Mouse (Mus musculus) G1E (cell line): ENCODE measurements around the gene Aars2. TPM values are rescaled to one million over a fixed set of nuclear protein-coding genes. Genes with fewer than 3 reads are reported as not detected.
A peak's percentile ranks its signal among the peaks of the same experiment; 100 is the strongest.

Source experiments
- ATAC-seq: 2 replicates; pipeline ENCODE4 v1.8.0; 2016; ENCODE audit warnings: mild to moderate bottlenecking; ENCODE audit not compliant: insufficient number of reproducible peaks, poor library complexity, low FRiP score, severe bottlenecking; ENCODE audit errors: extremely low read depth
- DNase-seq: peaks from one replicate; pipeline ENCODE4 v3.0.0; 2012; ENCODE audit warnings: low spot score
- H3K27me3 ChIP-seq: 2 replicates; pipeline ENCODE4 v1.6.1; 2012; ENCODE audit warnings: mild to moderate bottlenecking, low read length, inconsistent platforms; ENCODE audit not compliant: insufficient read depth
- H3K36me3 ChIP-seq: replicated peaks from 2 replicates; pipeline ENCODE3; 2012; ENCODE audit warnings: mild to moderate bottlenecking, inconsistent platforms
- H3K4me1 ChIP-seq: 2 replicates; pipeline ENCODE4 v1.6.1; 2012; ENCODE audit warnings: low read depth, low read length, inconsistent platforms, mixed read lengths; ENCODE audit not compliant: insufficient read depth
- H3K4me3 ChIP-seq: 2 replicates; pipeline ENCODE4 v1.5.1; 2012; ENCODE audit warnings: low read depth, mild to moderate bottlenecking, inconsistent platforms, low read length, moderate library complexity, mixed read lengths
- H3K9me3 ChIP-seq: replicated peaks from 2 replicates; pipeline ENCODE4 v1.6.1; 2012; ENCODE audit warnings: inconsistent platforms
- CTCF ChIP-seq: IDR thresholded peaks from 2 replicates; pipeline ENCODE4 v1.5.1; 2012; ENCODE audit warnings: low read depth, low read length, inconsistent platforms, mixed read lengths
- GATA1 ChIP-seq: IDR thresholded peaks from 2 replicates; pipeline ENCODE4 v1.6.1; 2012; ENCODE audit warnings: borderline replicate concordance, low read length, inconsistent platforms, mixed read lengths
- GATA2 ChIP-seq: IDR thresholded peaks from 2 replicates; pipeline ENCODE4 v1.6.1; 2012; ENCODE audit warnings: low read depth, low read length, inconsistent platforms, borderline replicate concordance
- POLR2AphosphoS5 ChIP-seq: IDR thresholded peaks from 2 replicates; pipeline ENCODE4 v1.6.1; 2012; ENCODE audit warnings: low read depth, low read length, inconsistent platforms; ENCODE audit not compliant: insufficient replicate concordance
- TAL1 ChIP-seq: conservative IDR thresholded peaks from 2 replicates; pipeline ENCODE4 v1.6.1; 2012; ENCODE audit warnings: low read depth, low read length, inconsistent platforms, mixed read lengths
- polyA plus RNA-seq: library from polyadenylated mRNA; stranded (reverse); fragments of >175 nt; gene quantifications from 2 replicates; pipeline ENCODE4 v1.2.3, GENCODE M21; 2012
- total RNA-seq, 2 experiments: library from RNA; stranded (forward) in 1 of 2; stranded (reverse) in 1 of 2; fragments of 200-1000 nt in 1 of 2; fragments of >200 nt in 1 of 2; fragmentation: Nextera tagmentation in 1 of 2; gene quantifications; 2 replicates each; pipeline ENCODE4 v1.2.3; 2014 to 2017

Gene Aars2
- total and polyA plus RNA-seq, 3 experiments, result 6.8 to 34.7 (median 8.7) TPM

GRCm38 (mm10) chr17:45510871-45511270, 4.2 kb downstream of the Aars2 start:
- H3K27me3 ChIP-seq, result no peaks in the 10 kb centered on the region
- DNase-seq (no peak), ATAC-seq (no peak)
- TF ChIP-seq GATA2, result no peak
- no peak for TF ChIP-seq TAL1
- TF ChIP-seq POLR2AphosphoS5, result no peak
- no peak for TF ChIP-seq GATA1
- TF ChIP-seq CTCF, result no peak
- no peaks in the 10 kb centered on the region for H3K9me3 ChIP-seq
- no peak overlapping the region for H3K4me3 ChIP-seq
- H3K36me3 ChIP-seq, result peaks cover 72% of the 10 kb centered on the region
- peaks cover 28% of the 10 kb centered on the region for H3K4me1 ChIP-seq

- no peak for ATAC-seq
- Histone ChIP-seq H3K9me3 (no peaks in the 10 kb centered on the region), H3K36me3 (peaks cover 80% of the 10 kb centered on the region), H3K27me3 (no peaks in the 10 kb centered on the region), H3K4me3 (no peak overlapping the region), H3K4me1 (peaks cover 23% of the 10 kb centered on the region)
- no peak for DNase-seq
- no peak for TF ChIP-seq GATA2
- no peak for TF ChIP-seq TAL1
- TF ChIP-seq CTCF, result no peak
- TF ChIP-seq GATA1, result no peak
- no peak for TF ChIP-seq POLR2AphosphoS5
Observed at GRCm38 (mm10) chr17:45511757-45512156, 5.1 kb downstream of the Aars2 start.

- Histone ChIP-seq H3K27me3 (no peaks in the 10 kb centered on the region), H3K36me3 (peaks cover 90% of the 10 kb centered on the region)
- DNase-seq, result no peak
Observed at GRCm38 (mm10) chr17:45515204-45515726, 8.6 kb downstream of the Aars2 start.

GRCm38 (mm10) chr17:45515806-45516205, 9.2 kb downstream of the Aars2 start:
- DNase-seq, result no peak
- H3K27me3 ChIP-seq, result no peaks in the 10 kb centered on the region
- H3K4me1 ChIP-seq, result peaks cover 12% of the 10 kb centered on the region
- peaks cover 90% of the 10 kb centered on the region for H3K36me3 ChIP-seq
- ATAC-seq, result no peak
- no peaks in the 10 kb centered on the region for H3K9me3 ChIP-seq
- no peak overlapping the region for H3K4me3 ChIP-seq
- TF ChIP-seq GATA1 (no peak), POLR2AphosphoS5 (no peak), TAL1 (no peak), GATA2 (no peak), CTCF (no peak)

More at GRCm38 (mm10) chr17:45515204-45515726, 8.6 kb downstream of the Aars2 start:
- peaks cover 11% of the 10 kb centered on the region for H3K4me1 ChIP-seq
- no peak overlapping the region for H3K4me3 ChIP-seq
- no peaks in the 10 kb centered on the region for H3K9me3 ChIP-seq
- ATAC-seq, result no peak
- TF ChIP-seq POLR2AphosphoS5 (no peak), TAL1 (no peak), GATA2 (no peak), CTCF (no peak), GATA1 (no peak)

GRCm38 (mm10) chr17:45516488-45516887, 9.8 kb downstream of the Aars2 start:
- DNase-seq, result peak; percentile 29

GRCm38 (mm10) chr17:45517135-45517534, 10.5 kb downstream of the Aars2 start:
- ATAC-seq (no peak), DNase-seq (no peak)
- H3K4me3 ChIP-seq, result no peak overlapping the region
- H3K9me3 ChIP-seq, result no peaks in the 10 kb centered on the region
- no peak for TF ChIP-seq CTCF
- no peak for TF ChIP-seq GATA1
- no peak for TF ChIP-seq POLR2AphosphoS5
- TF ChIP-seq GATA2, result no peak
- no peak for TF ChIP-seq TAL1
- H3K4me1 ChIP-seq, result peaks cover 12% of the 10 kb centered on the region
- H3K27me3 ChIP-seq, result no peaks in the 10 kb centered on the region
- H3K36me3 ChIP-seq, result peaks cover 85% of the 10 kb centered on the region

More at GRCm38 (mm10) chr17:45516488-45516887, 9.8 kb downstream of the Aars2 start:
- Histone ChIP-seq H3K36me3 (peaks cover 90% of the 10 kb centered on the region), H3K27me3 (no peaks in the 10 kb centered on the region), H3K4me1 (peaks cover 12% of the 10 kb centered on the region), H3K9me3 (no peaks in the 10 kb centered on the region), H3K4me3 (no peak overlapping the region)
- TF ChIP-seq GATA2, result no peak
- TF ChIP-seq GATA1, result no peak
- peak; percentile 99 for TF ChIP-seq CTCF
- TF ChIP-seq TAL1, result no peak
- no peak for TF ChIP-seq POLR2AphosphoS5
- ATAC-seq, result peak; percentile 4; the same call in 1 of the 2 replicates
